ENCODE assay signal across 16 mouse cellular contexts in the genomic region with DNA sequence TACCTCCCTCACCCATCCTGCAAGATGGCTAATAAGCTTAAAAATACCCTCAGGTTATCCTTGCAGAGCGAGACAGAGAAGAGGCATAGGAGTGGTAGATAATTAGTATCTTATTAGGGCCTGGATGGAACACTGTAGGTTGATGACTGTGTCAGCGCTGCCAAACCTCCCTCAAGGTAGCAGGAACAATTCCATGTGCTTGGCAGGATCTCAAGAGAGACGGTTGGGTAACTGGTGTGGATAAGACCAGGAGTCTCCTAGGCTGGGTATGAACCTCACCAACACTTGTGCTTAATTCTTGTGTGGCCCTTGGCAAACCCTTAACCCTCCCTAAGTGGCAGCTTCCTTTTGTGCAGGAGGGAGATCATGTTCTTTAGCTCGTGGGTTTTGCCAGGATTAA. TPM values are rescaled to one million over a fixed set of nuclear protein-coding genes. Genes with fewer than 3 reads are reported as not detected.
"Had no signal": no experiment of that assay in that cellular context is flagged by ENCODE, and none has a peak within 500 bp of the region (broad histone marks: within the 10 kb centered on the region; RNA-seq: fewer than 3 reads in every experiment).

No protein-coding gene starts in this region.

- DNase-seq: gastrocnemius, adult 2 months; gastrocnemius, postnatal 10 days; gastrocnemius, postnatal 25 days; heart, adult 11 months; heart, adult 2 months; heart, postnatal 14 days; heart, postnatal 36 days; kidney, adult 11 months; kidney, adult 2 months; kidney, adult 9 months; kidney, postnatal 14 days; kidney, postnatal 36 days; layer of hippocampus, adult 9-11 months; layer of hippocampus, postnatal 36 days; left cerebral cortex, postnatal 4 days had no signal

RNA-seq across cellular contexts. Expression of a gene that starts 9.0 kb away (rescaled TPM):
- polyA plus RNA-seq: liver, adult 2 months had no signal
